Mouse (Mus musculus) c-Kit-positive CD71-positive TER-119-positive erythroid progenitor cells, embryonic 14.5 days (primary cell): ENCODE measurements at regions not wholly inside any gene's neighbourhood (a gene's known extent, or its start where the extent isn't known, plus 50 kb on each side); places are given as distances from the start of the nearest gene placed in this dataset.

Experiments
- DNase-seq: peaks from one replicate; pipeline ENCODE4 v3.0.0-alpha.2; 2013; ENCODE audit warnings: low spot score

GRCm38 (mm10) chr9:24833766-24834165, 59.7 kb upstream of the Tbx20 start:
- DNase-seq: no peak

DNA sequence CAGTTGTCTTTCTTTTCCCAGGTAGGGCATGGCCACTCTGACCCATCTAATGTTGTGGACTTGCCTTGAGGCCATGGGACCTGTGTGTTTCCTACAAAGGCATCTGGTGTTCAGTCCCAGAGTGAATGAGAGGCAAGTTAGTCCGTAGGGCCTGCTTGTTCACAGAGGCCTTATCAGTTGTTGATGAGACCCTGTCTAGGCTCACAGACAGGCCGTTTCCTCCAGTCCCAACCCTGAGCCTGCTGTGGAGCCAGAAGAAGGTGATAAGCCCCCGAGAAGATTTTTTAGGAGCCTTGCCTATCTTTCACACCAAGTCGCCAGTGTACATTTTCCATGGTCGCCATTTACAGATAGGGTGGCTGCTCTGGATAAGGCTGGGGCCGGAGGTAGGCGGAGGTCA, 74.1 kb upstream of the Tbx20 start:
- peak; percentile 1 for DNase-seq

DNA sequence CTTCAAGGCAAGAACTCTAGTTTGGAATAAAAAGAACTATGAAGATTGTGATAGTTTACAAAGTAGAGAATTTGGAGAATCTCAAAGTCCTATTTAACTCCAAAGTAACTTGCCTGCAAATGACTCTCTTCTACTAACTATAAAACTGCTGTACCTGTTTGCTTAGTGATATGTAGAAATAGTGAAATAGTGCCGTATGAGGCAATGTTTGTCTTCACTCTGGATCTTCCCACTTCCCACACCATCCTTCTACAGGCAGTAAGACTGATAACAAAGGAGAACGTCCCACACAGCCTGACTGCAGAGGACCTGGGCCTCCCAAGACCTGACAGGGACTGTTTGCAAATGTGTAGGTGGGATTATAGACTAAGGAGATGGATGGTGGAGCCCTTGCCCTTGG, 85.4 kb upstream of the Tbx20 start:
- DNase-seq: no peak

DNA sequence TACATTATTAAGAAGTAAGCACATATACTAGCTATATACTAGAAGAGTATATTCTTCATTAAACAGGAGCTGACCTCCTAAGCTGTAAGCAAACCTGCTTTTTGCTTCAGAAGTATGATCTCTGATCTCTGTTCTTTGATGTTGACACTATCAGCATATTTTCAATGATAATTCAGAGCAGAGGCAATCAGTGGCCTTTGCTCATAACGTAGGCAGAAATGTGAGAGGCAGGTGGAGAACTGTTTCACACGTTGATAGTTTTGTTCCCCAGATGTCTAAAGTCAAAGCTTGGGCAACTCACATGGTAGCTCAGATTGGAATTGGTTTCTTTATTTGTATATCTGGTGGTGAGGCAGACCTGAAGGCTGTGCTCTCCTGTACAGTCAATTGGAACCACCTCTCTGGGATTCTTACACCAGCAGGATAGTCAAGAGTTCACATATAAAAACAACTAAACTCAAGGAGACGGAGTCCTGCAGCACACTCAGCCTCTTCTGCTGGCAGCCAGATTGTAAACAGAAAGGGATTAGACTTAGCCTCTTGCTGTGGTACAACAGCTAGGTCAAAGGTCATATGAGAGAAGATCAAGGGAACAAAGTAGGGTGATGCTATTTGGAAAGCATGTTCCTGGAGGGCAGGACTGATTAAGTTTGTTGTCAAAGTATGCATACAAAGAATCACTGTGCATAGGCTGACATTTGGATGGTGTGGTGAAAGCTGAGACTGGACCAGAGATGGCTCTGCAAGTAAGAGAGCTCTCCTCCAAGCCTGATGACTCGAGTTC, 92.5 kb upstream of the Tbx20 start:
- DNase-seq: no peak

- DNase-seq: no peak
Observed at GRCm38 (mm10) chr9:24868746-24869145, 94.6 kb upstream of the Tbx20 start.

- DNase-seq: no peak
Observed at GRCm38 (mm10) chr9:24874434-24875143, 100.5 kb upstream of the Tbx20 start.

- no peak for DNase-seq
Observed at GRCm38 (mm10) chr9:24878384-24879174, 104.5 kb upstream of the Tbx20 start.

DNA sequence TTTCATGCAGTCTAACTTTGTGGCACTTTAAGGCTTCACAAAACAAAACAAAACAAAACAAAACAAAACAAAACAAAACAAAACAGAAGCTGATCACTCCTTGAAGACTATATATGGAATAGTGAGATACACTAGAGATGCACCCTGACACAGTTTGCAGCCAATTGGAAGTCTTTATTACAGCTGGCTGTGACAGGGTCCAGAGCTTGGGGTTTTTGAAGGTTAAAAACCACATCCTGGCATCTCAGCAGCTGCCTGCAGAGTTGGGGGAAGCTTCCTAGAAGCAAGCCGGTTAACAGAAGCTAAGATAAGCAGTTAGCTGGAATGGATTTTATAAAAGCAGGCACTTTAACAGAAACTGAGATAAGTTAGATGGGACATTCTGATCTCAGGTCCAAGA, 105.6 kb upstream of the Tbx20 start:
- no peak for DNase-seq

- DNase-seq: no peak
Observed at GRCm38 (mm10) chr9:24884011-24884410, 109.9 kb upstream of the Tbx20 start.

DNA sequence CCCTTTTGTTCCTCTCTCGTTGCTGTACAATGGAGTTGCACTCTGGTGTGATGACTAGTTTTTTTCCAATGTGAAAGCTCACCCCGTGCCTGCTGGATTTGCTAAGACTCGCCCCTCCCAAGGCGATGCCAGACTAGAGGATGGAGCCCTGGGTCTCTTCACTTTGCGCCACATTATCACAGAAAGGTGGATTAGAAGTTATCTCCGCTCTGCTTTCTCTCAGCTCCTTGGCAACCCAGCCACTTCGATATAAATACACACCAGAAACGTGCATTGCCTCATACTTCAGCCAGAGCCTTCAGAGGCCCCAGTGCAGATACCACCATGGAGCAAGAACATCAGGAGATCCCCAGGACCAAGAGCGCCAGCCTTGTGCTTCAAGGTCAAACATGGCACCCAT, 114.2 kb upstream of the Tbx20 start:
- no peak for DNase-seq

DNA sequence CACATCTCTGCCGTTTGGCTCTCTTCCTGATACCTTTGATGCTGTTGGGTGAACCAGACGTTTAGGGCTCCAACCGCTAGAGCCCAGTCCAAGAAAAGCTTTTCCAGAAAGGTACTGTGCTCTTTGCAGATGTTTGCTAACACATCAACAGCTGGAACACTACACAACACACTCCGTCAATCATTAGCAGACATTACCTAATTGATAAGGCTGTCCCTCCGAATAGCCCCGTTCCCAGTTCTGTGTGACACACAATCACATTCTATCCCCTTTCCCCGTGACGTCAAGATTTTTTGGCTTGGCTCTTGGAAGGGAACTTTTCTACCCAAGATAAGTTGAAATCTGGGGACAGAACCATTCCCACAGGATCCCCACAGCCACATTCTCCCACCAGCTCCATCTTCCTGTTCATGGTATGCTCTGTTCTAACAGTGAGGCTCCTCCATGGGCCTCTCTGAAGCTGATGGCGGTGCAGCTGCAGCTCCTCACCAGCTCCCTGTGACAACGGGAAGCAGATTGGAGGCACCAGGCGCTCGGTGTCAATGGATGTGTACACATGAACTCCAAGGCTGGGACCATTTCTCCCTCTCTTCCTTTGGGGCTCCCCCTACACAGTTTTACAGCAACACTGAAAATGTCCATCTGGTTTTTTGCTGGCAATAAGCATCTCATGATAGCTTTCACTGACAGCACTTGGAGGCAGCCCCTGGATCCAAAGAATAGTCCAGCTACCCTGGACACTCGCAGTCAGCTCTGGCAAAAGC, 122.6 kb upstream of the Tbx20 start:
- no peak for DNase-seq

DNA sequence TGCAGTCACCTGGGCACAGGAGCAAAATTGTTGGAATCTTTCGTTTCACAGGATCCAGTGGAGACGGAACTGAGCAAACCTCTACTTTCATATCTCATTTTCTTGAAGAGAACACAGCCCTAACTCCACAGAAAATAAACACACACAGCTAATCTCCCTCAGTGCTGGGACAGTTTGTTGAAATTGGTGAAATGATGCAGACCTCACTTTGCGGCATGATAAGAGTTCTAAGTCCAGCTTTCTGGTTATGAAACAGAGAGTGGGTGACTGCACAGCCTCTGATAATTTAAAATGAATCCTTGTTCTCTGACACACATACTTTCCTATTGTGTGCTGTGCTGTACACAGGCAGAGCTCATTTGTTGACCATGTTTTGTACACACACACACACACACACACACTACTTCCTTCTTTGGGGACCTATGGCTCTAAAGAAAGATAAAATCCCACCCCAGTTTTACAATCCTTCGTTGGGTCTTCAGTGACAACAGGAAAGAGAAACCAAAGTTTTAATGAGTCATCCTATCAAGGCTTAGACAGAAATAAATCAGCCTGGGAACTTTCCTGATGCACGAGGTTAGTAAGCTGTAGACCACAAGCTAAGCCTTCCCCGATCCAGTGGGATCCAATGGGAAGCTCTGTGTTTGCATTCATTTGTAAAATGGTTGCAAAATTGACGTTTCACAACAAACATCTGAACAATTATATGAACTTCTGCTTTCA, 125.3 kb upstream of the Tbx20 start:
- no peak for DNase-seq

DNA sequence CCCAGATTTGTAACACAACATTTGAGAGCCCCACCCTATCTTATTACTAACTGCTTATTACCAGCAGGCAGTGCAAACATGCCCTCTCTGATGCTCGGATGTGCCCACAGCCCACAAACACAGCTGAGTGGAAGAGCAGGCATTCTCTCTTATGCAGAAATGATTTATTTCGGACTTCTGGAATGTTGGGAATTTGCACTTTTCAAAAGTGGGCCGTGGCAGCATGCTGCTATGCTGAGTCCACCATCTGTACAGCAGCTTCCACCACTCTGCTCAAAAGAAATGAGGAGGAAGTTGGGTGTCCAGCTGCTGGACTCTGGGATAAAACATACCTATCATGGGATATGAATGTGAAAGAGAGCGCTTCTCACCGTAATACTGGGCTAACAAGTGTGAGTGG, 129.6 kb upstream of the Tbx20 start:
- no peak for DNase-seq

- no peak for DNase-seq
Observed at GRCm38 (mm10) chr9:24909086-24909979, 135.2 kb upstream of the Tbx20 start.

DNA sequence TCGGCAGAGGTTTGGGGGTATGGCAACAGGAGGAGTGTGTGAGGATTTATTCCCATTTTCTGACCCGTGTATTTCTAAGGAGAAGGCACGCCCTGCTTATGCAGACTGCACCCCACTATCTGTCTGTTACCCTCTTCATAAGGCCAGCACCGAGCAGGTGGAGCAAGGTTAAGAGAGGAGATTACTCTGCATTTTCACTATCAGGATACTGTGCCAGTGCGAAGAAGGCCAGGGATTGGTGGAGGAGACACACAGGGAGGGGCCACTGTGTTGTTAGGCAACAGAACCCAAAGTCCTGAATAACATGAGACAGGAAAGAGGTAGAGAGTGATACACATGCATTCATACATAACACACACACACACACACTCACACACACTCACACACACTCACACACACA, 136.6 kb upstream of the Tbx20 start:
- peak; percentile 49 for DNase-seq

DNA sequence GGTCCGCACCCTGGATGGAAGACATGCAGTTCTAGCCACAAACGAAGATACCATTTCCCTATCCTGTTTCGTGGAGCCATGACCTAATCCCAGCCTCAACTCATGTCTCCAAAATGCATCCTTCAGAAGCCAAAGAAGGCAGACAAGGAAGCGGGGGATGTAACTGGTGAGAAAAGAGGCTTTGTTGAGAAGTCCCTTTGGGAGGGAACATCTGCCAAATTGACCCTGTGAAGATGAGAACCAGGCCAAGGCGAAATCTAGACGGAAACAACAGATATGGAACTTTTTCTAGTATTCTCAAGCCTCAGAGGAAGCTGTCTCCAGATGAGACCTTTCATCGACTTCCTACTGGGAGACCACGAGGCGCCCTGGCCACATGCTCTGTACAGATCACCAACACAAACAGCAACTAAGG, 145.9 kb upstream of the Tbx20 start:
- DNase-seq: no peak

GRCm38 (mm10) chr9:24922051-24922860, 148.2 kb upstream of the Tbx20 start:
- DNase-seq: no peak

DNA sequence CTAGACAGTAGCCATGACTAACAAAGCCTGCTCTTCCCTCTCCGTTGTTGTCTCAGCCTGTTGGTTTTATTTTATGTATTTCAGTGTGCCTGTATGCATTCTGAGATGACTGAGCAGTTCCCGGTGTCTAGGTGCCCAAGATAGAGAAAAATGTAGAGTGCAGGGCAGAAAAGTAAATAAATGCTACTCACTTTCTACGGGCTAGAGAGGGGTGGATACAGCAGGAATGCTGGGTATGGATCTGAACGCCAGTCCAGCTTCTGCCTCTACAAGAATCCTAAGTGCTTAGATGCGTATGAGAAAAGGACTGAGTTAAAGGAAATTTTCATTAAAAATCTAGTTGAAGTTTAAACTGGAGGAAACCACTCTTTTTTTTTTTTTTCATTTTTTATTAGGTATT, 149.4 kb upstream of the Tbx20 start:
- no peak for DNase-seq

DNA sequence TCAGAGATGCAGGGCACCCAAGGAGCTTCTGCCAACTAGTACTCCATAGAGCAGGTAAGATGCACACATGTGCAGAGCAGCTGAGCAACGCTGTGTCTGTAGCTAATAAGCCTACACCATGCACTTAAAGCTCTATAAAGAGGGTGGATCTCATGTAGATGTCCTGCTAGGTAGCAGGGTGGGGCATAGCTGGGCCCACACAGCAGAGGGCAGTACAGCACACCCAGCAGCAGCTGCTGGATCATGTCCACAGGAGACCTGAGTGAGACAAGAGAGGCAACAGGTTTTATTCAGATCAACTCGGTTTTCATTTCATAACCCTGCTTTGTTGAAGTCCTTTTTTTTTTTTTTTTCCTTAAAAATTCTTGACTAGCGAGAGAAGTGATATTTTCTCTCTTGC, 151.5 kb upstream of the Gm10181 start:
- DNase-seq: no peak

DNA sequence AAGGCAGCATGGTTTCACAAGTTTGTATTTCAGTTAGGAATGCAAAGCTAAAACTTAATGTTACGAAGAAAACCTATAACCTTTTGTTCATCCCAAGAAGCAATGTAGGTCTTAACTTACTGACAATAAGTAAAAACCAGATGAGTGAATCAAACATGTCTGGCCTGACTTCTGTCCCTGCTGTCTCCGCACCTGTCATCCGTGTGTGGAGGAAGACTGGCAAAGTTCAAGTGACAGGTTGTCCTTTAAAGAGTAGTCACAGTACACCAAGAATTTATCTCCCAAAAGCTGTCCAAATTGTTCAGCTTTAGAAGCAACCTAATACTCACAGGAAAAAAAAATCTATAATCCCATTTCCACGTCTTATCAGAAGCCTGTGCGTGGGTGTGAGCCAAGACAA, 146.3 kb upstream of the Gm10181 start:
- no peak for DNase-seq
